Mouse (Mus musculus) MEL (cell line): ENCODE data around the gene Prrt4. TPM values are rescaled to one million over a fixed set of nuclear protein-coding genes. Genes with fewer than 3 reads are reported as not detected.
"Not testable (repeated sequence)": the region's sequence is repeated elsewhere in the genome, so short reads cannot be mapped to it uniquely, and the experiment has no call there.

Source experiments
- DNase-seq: peaks from one replicate; pipeline ENCODE4 v3.0.0; 2011; ENCODE audit warnings: low read depth, low spot score
- H3K27ac ChIP-seq: 2 replicates; pipeline ENCODE4 v1.5.1; 2012; ENCODE audit warnings: low read depth, mild to moderate bottlenecking, control low read depth, low read length, moderate library complexity; ENCODE audit not compliant: control insufficient read depth
- H3K27me3 ChIP-seq, 2 experiments: fragments of 150-350 bp in 1 of 2; sonication (generic) in 1 of 2; 2 replicates each; pipeline ENCODE4 v1.6.1; 2012; ENCODE audit warnings: low read length in 2 of 2, mild to moderate bottlenecking in 2 of 2, improper control_type of control experiment in 1 of 2, moderate library complexity in 1 of 2; ENCODE audit not compliant: insufficient read depth in 2 of 2, control insufficient read depth in 1 of 2
- H3K36me3 ChIP-seq, 2 experiments: 2 replicates each; pipeline ENCODE4 v1.6.1; 2012 to 2014; ENCODE audit warnings: low read length in 2 of 2, improper control_type of control experiment in 1 of 2, inconsistent platforms in 1 of 2, mild to moderate bottlenecking in 1 of 2; ENCODE audit not compliant: insufficient read depth in 2 of 2, control insufficient read depth in 1 of 2
- H3K4me1 ChIP-seq, 2 experiments: fragments of 150-350 bp in 1 of 2; sonication (generic) in 1 of 2; 2 replicates each; pipeline ENCODE4 v1.6.1; 2012; ENCODE audit warnings: low read length in 2 of 2, improper control_type of control experiment in 1 of 2, mild to moderate bottlenecking in 1 of 2; ENCODE audit not compliant: insufficient read depth in 2 of 2, control insufficient read depth in 1 of 2
- H3K4me3 ChIP-seq, 2 experiments: fragments of 150-350 bp in 1 of 2; sonication (generic) in 1 of 2; 2 replicates each; pipeline ENCODE4 v1.5.1; 2012; ENCODE audit warnings: low read depth in 2 of 2, low read length in 2 of 2, mild to moderate bottlenecking in 2 of 2, moderate library complexity in 2 of 2, control low read depth in 1 of 2, improper control_type of control experiment in 1 of 2; ENCODE audit not compliant: control insufficient read depth in 1 of 2, insufficient read depth in 1 of 2
- H3K79me2 ChIP-seq: 2 replicates; pipeline ENCODE4 v1.6.1; 2012; ENCODE audit warnings: mild to moderate bottlenecking, low read length, moderate library complexity; ENCODE audit not compliant: control insufficient read depth, poor library complexity, insufficient read depth
- H3K9ac ChIP-seq: 2 replicates; pipeline ENCODE4 v1.6.1; 2012; ENCODE audit warnings: low read depth, mild to moderate bottlenecking, control low read depth, low read length, moderate library complexity; ENCODE audit not compliant: control insufficient read depth, poor library complexity, severe bottlenecking
- H3K9me3 ChIP-seq: fragments of 150-350 bp; sonication (generic); replicated peaks from 2 replicates; pipeline ENCODE4 v1.6.1; 2012; ENCODE audit warnings: mild to moderate bottlenecking, low read length, improper control_type of control experiment, moderate library complexity; ENCODE audit not compliant: insufficient read depth
- CTCF ChIP-seq, 3 experiments: IDR thresholded peaks in 2 of 3; conservative IDR thresholded peaks in 1 of 3; 2 replicates each; pipeline ENCODE4 v1.5.1; 2011 to 2012; ENCODE audit warnings: low read length in 3 of 3, low read depth in 2 of 3, mild to moderate bottlenecking in 2 of 3, improper control_type of control experiment in 1 of 3, inconsistent platforms in 1 of 3, mixed read lengths in 1 of 3, moderate library complexity in 1 of 3; ENCODE audit not compliant: control insufficient read depth in 1 of 3, insufficient read depth in 1 of 3, poor library complexity in 1 of 3, severe bottlenecking in 1 of 3
- EP300 ChIP-seq, 2 experiments: IDR thresholded peaks; 2 replicates each; pipeline ENCODE4 v1.6.1; 2011; ENCODE audit warnings: improper control_type of control experiment in 2 of 2, low read length in 2 of 2, low read depth in 1 of 2, mild to moderate bottlenecking in 1 of 2
- ETS1 ChIP-seq: IDR thresholded peaks from 2 replicates; pipeline ENCODE4 v1.6.1; 2012; ENCODE audit warnings: low read depth, mild to moderate bottlenecking, inconsistent platforms, low read length, improper control_type of control experiment, moderate library complexity
- GABPA ChIP-seq: IDR thresholded peaks from 2 replicates; pipeline ENCODE4 v1.6.1; 2012; ENCODE audit warnings: low read depth, mild to moderate bottlenecking, inconsistent platforms, low read length, improper control_type of control experiment, moderate library complexity
- JUND ChIP-seq: IDR thresholded peaks from 2 replicates; pipeline ENCODE4 v1.6.1; 2011; ENCODE audit warnings: low read depth, mild to moderate bottlenecking, improper control_type of control experiment, low read length
- KAT2A ChIP-seq: conservative IDR thresholded peaks from 2 replicates; pipeline ENCODE4 v1.6.1; 2012; ENCODE audit warnings: low read depth, low read length, improper control_type of control experiment, inconsistent platforms
- MAFK ChIP-seq: IDR thresholded peaks from 2 replicates; pipeline ENCODE4 v1.6.1; 2011; ENCODE audit warnings: low read depth, mild to moderate bottlenecking, low read length, improper control_type of control experiment, borderline replicate concordance
- MAZ ChIP-seq: IDR thresholded peaks from 2 replicates; pipeline ENCODE4 v1.6.1; 2012; ENCODE audit warnings: low read depth, mild to moderate bottlenecking, inconsistent platforms, low read length, improper control_type of control experiment
- POLR2A ChIP-seq, 2 experiments: IDR thresholded peaks; 2 replicates each; pipeline ENCODE4 v1.6.1; 2011 to 2012; ENCODE audit warnings: low read length in 2 of 2, mild to moderate bottlenecking in 2 of 2, control low read depth in 1 of 2, improper control_type of control experiment in 1 of 2, low read depth in 1 of 2, moderate library complexity in 1 of 2; ENCODE audit not compliant: control insufficient read depth in 1 of 2, insufficient read depth in 1 of 2, poor library complexity in 1 of 2
- POLR2AphosphoS5 ChIP-seq: IDR thresholded peaks from 2 replicates; pipeline ENCODE4 v1.6.1; 2012; ENCODE audit warnings: low read depth, borderline replicate concordance, mild to moderate bottlenecking, inconsistent platforms, low read length, moderate library complexity, mixed read lengths
- TBP ChIP-seq: IDR thresholded peaks from 2 replicates; pipeline ENCODE4 v1.8.0; 2011; ENCODE audit warnings: low read depth, low read length, improper control_type of control experiment
- ZMIZ1 ChIP-seq: IDR thresholded peaks from 2 replicates; pipeline ENCODE4 v1.6.1; 2012; ENCODE audit warnings: low read depth, mild to moderate bottlenecking, inconsistent platforms, low read length, improper control_type of control experiment, moderate library complexity
- polyA plus RNA-seq, 2 experiments: library from polyadenylated mRNA; stranded (reverse) in 1 of 2; unstranded in 1 of 2; fragments of >175 nt in 1 of 2; fragments of >200 nt in 1 of 2; gene quantifications; 2 replicates each; pipeline versions ENCODE4 v1.2.1 to v1.2.4; 2012; ENCODE audit warnings: low replicate concordance in 2 of 2, low read depth in 1 of 2; ENCODE audit not compliant: insufficient read length in 2 of 2, insufficient read depth in 1 of 2, missing spikeins in 1 of 2
- total RNA-seq: library from RNA; depleted of rRNA; stranded (reverse); fragments of 300-350 nt; gene quantifications from 2 replicates; pipeline ENCODE4 v1.2.3, GENCODE M21; 2012

Gene Prrt4
- total and polyA plus RNA-seq, 3 experiments: 0.17 TPM; not detected in 2

DNA sequence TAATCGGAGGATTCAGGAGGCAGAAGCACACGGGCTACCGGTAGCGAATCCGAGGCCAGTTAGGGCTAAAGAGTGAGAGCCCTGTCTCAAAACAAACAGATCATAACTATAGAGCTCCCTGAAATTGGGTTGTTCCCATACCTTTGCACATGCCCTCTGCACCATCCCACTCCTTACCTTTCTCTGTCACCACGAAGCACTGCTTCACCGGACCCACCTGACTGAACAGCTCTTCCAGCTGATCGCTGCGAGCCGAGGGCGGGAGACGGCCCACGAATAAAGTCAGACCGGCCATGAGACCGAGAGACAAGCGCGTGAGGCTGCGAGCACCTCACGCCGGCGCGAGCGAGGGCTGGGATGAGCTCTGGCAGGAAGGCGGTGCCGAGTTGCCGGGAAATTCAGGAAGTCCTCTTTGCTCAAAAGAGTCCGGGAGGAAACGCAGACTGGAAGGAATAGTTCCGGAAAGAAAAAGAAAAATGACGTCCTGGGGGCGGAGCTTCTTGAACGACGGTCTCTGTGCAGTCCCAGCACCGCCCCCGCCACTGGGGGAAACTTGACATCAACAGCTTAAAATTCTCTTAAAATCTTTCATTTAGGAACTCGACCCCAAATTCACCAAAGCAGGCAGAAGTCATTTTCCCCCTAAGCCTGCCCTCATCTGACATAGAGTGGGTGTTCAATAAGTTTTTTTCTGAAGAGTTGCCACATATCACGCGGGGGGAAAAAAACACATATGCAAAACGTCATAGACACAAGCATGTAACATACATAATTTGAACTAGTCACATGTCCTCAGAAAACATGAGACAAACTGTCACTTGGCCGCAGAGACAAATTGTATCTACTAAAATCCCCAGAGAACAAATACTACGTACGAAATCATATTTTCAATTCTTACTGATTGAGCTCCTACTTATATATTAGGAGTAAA lies 14.8 kb downstream of the Prrt4 start, which contains the start of gene Rbm28 (continued):
- TF ChIP-seq POLR2AphosphoS5: no peak
- no peak for TF ChIP-seq JUND
- TF ChIP-seq ZMIZ1: peak; percentile 79
- no peak for TF ChIP-seq EP300 (IDR thresholded peaks at IDR 0.05; ENCODE audit: low read depth in 1 of 2, low read length in 2 of 2)

GRCm38 (mm10) chr6:29161291-29161690 lies 18.1 kb downstream of the Prrt4 start:
- not testable (repeated sequence) for DNase-seq
- H3K36me3 ChIP-seq: peaks cover 13 to 14% of the 10 kb centered on the region in 2 experiments

GRCm38 (mm10) chr6:29160786-29161185 lies 18.6 kb downstream of the Prrt4 start:
- TF ChIP-seq ETS1: no peak
- TF ChIP-seq MAZ: no peak
- TF ChIP-seq MAFK: no peak
- TF ChIP-seq CTCF (IDR thresholded peaks at IDR 0.05 in 2 of 3, conservative IDR thresholded peaks at IDR 0.05 in 1 of 3; ENCODE audit: control insufficient read depth in 1 of 3, insufficient read depth in 1 of 3, low read depth in 2 of 3, low read length in 3 of 3, poor library complexity in 1 of 3, severe bottlenecking in 1 of 3): no peak
- no peak for TF ChIP-seq KAT2A
- TF ChIP-seq TBP: no peak
- no peak for TF ChIP-seq GABPA
- no peak for TF ChIP-seq POLR2A (IDR thresholded peaks at IDR 0.05; ENCODE audit: control insufficient read depth in 1 of 2, insufficient read depth in 1 of 2, low read depth in 1 of 2, low read length in 2 of 2, poor library complexity in 1 of 2)
- TF ChIP-seq, all 39 proteins: peak for 0
- Histone ChIP-seq H3K9me3 (no peaks in the 10 kb centered on the region), H3K36me3 (peaks cover 13 to 14% of the 10 kb centered on the region in 2 experiments)

More at GRCm38 (mm10) chr6:29161291-29161690, 18.1 kb downstream of the Prrt4 start:
- H3K79me2 ChIP-seq: peaks cover 31% of the 10 kb centered on the region
- not testable (repeated sequence) for H3K27ac ChIP-seq, H3K9me3 ChIP-seq, H3K27me3 ChIP-seq, H3K4me3 ChIP-seq, H3K4me1 ChIP-seq, H3K9ac ChIP-seq

More at GRCm38 (mm10) chr6:29160786-29161185, 18.6 kb downstream of the Prrt4 start:
- Histone ChIP-seq H3K9ac (no peak overlapping the region), H3K4me1 (peaks cover 3 to 8% of the 10 kb centered on the region in 2 experiments), H3K27me3 (no peaks in the 10 kb centered on the region), H3K4me3 (no peak overlapping the region), H3K27ac (no peak overlapping the region), H3K79me2 (peaks cover 31% of the 10 kb centered on the region)
- DNase-seq: no peak
